Mouse (Mus musculus) hindbrain, postnatal 0 days (tissue): Measurements from ENCODE around the gene Ptch2. TPM values are rescaled to one million over a fixed set of nuclear protein-coding genes. Genes with fewer than 3 reads are reported as not detected.
A peak's percentile ranks its signal among the peaks of the same experiment; 100 is the strongest.

Source experiments
- ATAC-seq: fragments of 200-750 bp; cut with Nextera tagmentation; 2 replicates; pipeline ENCODE4 v1.8.0; 2017; ENCODE audit warnings: mild to moderate bottlenecking, moderate TSS enrichment, moderate library complexity
- DNase-seq: peaks from one replicate; pipeline ENCODE4 v3.0.0-alpha.2; 2015; ENCODE audit warnings: low spot score
- H3K27ac ChIP-seq: fragments of 300-500 bp; sonication (generic); 2 replicates; pipeline ENCODE4 v1.5.1; 2014; ENCODE audit warnings: mild to moderate bottlenecking
- H3K27me3 ChIP-seq: fragments of 300-500 bp; sonication (generic); 2 replicates; pipeline ENCODE4 v1.6.1; 2014; ENCODE audit warnings: low read length, mixed read lengths; ENCODE audit not compliant: insufficient read depth
- H3K36me3 ChIP-seq: fragments of 300-500 bp; sonication (generic); 2 replicates; pipeline ENCODE4 v1.6.1; 2014; ENCODE audit warnings: low read length, mixed read lengths; ENCODE audit not compliant: insufficient read depth
- H3K4me1 ChIP-seq: fragments of 300-500 bp; sonication (generic); 2 replicates; pipeline ENCODE4 v1.6.1; 2014; ENCODE audit warnings: antibody characterized with exemption, low read length, mixed read lengths; ENCODE audit not compliant: insufficient read depth
- H3K4me2 ChIP-seq: fragments of 300-500 bp; sonication (generic); 2 replicates; pipeline ENCODE4 v1.6.1; 2014; ENCODE audit warnings: low read depth, mild to moderate bottlenecking, low read length, moderate library complexity, mixed read lengths
- H3K4me3 ChIP-seq: fragments of 300-500 bp; sonication (generic); 2 replicates; pipeline ENCODE4 v1.5.1; 2014; ENCODE audit warnings: low read length
- H3K9ac ChIP-seq: fragments of 300-500 bp; sonication (generic); replicated peaks from 2 replicates; pipeline ENCODE4 v1.6.1; 2014; ENCODE audit warnings: mild to moderate bottlenecking, low read length, moderate library complexity, mixed read lengths
- H3K9me3 ChIP-seq: fragments of 300-500 bp; sonication (generic); 2 replicates; pipeline ENCODE4 v1.6.1; 2016; ENCODE audit warnings: low read length, mixed read lengths
- CTCF ChIP-seq: IDR thresholded peaks from 2 replicates; pipeline ENCODE4 v1.5.1; 2016; ENCODE audit warnings: antibody characterized with exemption, control low read depth, low read depth
- WGBS: fragments of 180-500 bp; shearing (Covaris S2); extraction: QIAGEN DNeasy Blood & Tissue Kit; methylation state at CpG from one replicate; pipeline ENCODE4 v1.1.7; 2014; 5-methylcytosine and 5-hydroxymethylcytosine counted together
- polyA plus RNA-seq: library from polyadenylated mRNA; unstranded; fragments of >200 nt; fragmentation: Nextera tagmentation; extraction: Ambion mirVana; gene quantifications from 2 replicates; pipeline ENCODE4 v1.2.1, GENCODE M21; 2015
- total RNA-seq: library from RNA; depleted of rRNA; stranded (reverse); fragments of >200 nt; gene quantifications from 2 replicates; pipeline ENCODE4 v1.2.3, GENCODE M21; 2014

Gene Ptch2
- total and polyA plus RNA-seq, 2 experiments from 2014 or later, result 4.1 to 18.8 TPM

DNA sequence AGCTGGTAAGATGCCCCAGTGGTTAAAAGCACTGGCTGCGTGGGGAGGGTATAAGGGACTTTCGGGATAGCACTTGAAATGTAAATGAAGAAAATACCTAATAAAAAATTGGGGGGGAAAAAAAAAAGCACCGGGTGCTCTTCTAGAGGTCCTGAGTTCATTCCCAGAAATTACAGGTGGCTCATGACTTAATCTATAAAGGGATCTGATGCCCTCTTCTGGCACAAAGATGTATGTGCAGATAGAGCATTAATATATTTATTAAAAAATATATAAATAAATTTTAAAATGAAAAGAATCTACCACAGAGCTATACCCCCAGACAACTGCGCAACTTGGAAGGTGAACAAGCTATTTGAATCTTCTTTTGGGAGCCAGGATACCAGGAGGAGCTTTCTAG is 44.7 kb downstream of the Ptch2 start:
- H3K9me3 ChIP-seq, result no peaks in the 10 kb centered on the region
- no peaks in the 10 kb centered on the region for H3K36me3 ChIP-seq
- H3K4me1 ChIP-seq, result no peaks in the 10 kb centered on the region
- peak; percentile 56 for TF ChIP-seq CTCF
- H3K9ac ChIP-seq, result no peak overlapping the region
- 32% methylated on average over 4 of the region's 4 CpGs for WGBS
- H3K4me2 ChIP-seq, result no peak overlapping the region
- no peak overlapping the region for H3K27ac ChIP-seq
- DNase-seq (peak; percentile 50), ATAC-seq (no peak)
- H3K4me3 ChIP-seq, result no peak overlapping the region
- no peaks in the 10 kb centered on the region for H3K27me3 ChIP-seq

DNA sequence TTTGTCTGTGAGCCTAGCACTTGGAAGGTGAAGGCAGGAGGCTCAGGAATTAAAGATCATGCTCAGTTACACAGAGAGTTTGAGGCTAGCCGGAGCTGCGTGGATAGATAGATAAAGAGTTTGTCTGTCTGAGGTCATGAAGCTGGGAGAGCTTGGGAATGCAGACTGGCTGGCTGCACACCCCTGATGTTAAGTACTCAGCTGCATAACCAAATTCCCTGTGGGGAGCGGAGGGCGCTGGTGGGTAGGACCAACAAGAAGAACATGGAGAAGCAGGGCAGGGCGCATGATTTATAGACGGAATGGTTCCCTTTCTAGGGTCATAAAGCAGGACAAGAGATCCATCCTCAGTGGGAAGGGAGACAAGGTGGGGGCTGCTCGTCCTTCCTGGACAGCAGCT is 47.1 kb downstream of the Ptch2 start:
- H3K4me2 ChIP-seq, result no peak overlapping the region
- H3K27ac ChIP-seq, result no peak overlapping the region
- no peak for DNase-seq
- no peak overlapping the region for H3K4me3 ChIP-seq
- H3K4me1 ChIP-seq, result no peaks in the 10 kb centered on the region
- WGBS, result 61% methylated on average over 7 of the region's 7 CpGs
- H3K9ac ChIP-seq, result no peak overlapping the region
- no peaks in the 10 kb centered on the region for H3K36me3 ChIP-seq
- no peak for ATAC-seq
- H3K27me3 ChIP-seq, result no peaks in the 10 kb centered on the region
- no peaks in the 10 kb centered on the region for H3K9me3 ChIP-seq
- TF ChIP-seq CTCF, result no peak

DNA sequence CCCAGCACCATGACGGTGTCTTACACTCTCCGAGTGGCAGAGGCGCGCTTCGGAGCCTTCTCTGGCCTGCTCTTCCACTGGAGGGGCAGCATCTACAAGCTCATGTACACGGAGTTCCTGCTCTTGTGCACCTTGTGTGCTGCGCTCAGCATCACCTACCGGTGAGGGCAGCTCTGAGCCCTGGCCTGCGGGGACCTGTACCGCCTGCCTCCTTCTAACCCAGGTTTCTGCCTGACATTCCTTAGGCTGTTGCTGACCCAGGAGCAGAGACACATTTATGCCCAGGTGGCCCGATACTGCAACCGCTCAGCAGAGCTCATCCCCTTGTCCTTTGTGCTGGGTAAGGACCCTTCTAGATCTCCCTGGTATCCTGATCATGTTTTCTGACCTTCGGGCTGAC is 49.4 kb downstream of the Ptch2 start:
- no peak for DNase-seq
- H3K9me3 ChIP-seq, result no peaks in the 10 kb centered on the region
- H3K9ac ChIP-seq, result no peak overlapping the region
- H3K27me3 ChIP-seq, result no peaks in the 10 kb centered on the region
- H3K27ac ChIP-seq, result no peak overlapping the region
- no peaks in the 10 kb centered on the region for H3K4me1 ChIP-seq
- 0 out of 2 replicates have a peak, but pooled peaks cover 5% of the 10 kb centered on the region for H3K36me3 ChIP-seq
- ATAC-seq, result no peak
- TF ChIP-seq CTCF, result no peak
- H3K4me3 ChIP-seq, result no peak overlapping the region
- 94% methylated on average over 13 of the region's 13 CpGs for WGBS
- H3K4me2 ChIP-seq, result no peak overlapping the region

DNA sequence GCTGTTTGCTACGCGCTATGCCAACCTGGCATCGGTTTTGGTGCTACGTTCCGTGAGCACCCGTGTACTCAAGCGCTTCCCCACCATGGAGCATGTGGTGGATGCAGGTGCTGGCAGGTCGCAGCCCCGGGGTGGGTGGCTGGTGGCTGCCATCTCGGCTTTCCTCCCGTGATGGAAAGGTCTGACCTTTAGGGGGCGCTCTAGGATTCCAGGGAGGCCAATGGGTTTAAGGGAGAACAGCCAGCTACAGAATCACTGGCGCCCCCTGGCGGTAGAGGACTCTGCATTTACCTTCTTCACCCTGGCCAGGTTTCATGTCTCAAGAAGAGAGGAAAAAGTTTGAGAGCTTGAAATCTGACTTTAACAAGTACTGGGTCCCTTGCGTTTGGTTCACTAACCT is 50.3 kb downstream of the Ptch2 start:
- Histone ChIP-seq H3K4me2 (no peak overlapping the region), H3K27ac (no peak overlapping the region), H3K36me3 (peaks cover 13% of the 10 kb centered on the region; the same call in 1 of the 2 replicates), H3K27me3 (no peaks in the 10 kb centered on the region), H3K9ac (no peak overlapping the region), H3K9me3 (no peaks in the 10 kb centered on the region), H3K4me1 (no peaks in the 10 kb centered on the region), H3K4me3 (no peak overlapping the region)
- peak; percentile 50 for ATAC-seq
- peak; percentile 85 for DNase-seq
- peak; percentile 89 for TF ChIP-seq CTCF
- 32% methylated on average over 15 of the region's 15 CpGs for WGBS

DNA sequence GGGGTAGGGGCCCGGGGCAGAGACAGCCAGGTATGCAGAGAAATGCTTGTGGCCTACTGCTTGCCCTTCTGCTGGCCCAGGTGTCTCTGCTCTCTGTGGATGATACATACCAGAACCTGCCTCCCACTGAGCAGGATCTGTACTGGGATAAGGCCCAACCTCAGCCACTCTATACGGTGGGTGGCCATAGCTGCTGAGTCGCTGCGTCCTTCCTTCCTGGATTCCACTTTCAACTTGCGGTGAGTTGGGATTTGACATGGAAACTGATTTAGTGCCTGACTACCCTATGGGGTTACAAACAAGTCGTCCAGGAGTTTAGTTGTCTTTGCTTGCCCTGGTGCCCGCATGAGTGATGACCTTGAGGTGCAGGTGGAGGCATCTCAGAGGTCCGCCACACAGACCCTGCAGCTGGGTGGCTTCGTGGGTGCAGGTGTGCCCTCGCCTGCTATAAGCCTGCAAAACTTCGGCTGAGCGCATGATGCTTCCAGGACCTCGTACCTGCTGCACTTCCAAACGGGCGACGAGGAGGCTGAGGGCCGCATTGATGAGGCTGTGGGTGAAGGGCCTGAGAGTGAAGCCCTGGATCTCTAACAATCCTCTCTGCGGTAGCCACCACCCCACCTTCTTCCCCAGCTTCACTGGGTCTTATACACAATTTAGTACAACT is 52.3 kb downstream of the Ptch2 start:
- TF ChIP-seq CTCF, result no peak
- H3K9ac ChIP-seq, result no peak overlapping the region
- H3K4me3 ChIP-seq, result no peak overlapping the region
- H3K27ac ChIP-seq, result no peak overlapping the region
- no peaks in the 10 kb centered on the region for H3K27me3 ChIP-seq
- H3K4me1 ChIP-seq, result no peaks in the 10 kb centered on the region
- peaks cover 16% of the 10 kb centered on the region; the same call in 1 of the 2 replicates for H3K36me3 ChIP-seq
- WGBS, result 86% methylated on average over 18 of the region's 18 CpGs
- no peaks in the 10 kb centered on the region for H3K9me3 ChIP-seq
- H3K4me2 ChIP-seq, result no peak overlapping the region
- DNase-seq (no peak), ATAC-seq (no peak)

DNA sequence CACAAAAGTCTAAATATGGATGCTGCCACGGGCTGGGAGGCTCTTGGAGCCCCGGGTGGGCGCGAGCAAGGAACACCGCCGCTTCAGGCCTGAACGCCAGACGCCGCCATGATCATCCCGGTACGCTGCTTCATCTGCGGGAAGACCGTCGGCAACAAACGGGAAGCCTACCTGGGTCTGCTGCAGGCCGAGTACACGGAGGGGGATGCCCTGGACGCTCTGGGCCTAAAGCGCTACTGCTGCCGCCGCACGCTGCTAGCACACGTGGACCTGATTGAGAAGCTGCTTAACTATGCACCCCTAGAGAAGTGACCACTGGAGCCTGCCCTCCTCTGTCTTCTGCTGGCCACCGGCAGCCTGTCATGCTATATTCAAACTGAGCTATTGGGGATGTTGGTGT is 52.9 kb downstream of the Ptch2 start:
- H3K36me3 ChIP-seq, result peaks cover 20% of the 10 kb centered on the region; the same call in 1 of the 2 replicates
- WGBS, result 68% methylated on average over 24 of the region's 24 CpGs
- H3K27ac ChIP-seq, result no peak overlapping the region
- ATAC-seq (no peak), DNase-seq (no peak)
- no peak overlapping the region for H3K4me2 ChIP-seq
- TF ChIP-seq CTCF, result no peak
- H3K9ac ChIP-seq, result no peak overlapping the region
- no peaks in the 10 kb centered on the region for H3K27me3 ChIP-seq
- H3K9me3 ChIP-seq, result no peaks in the 10 kb centered on the region
- no peaks in the 10 kb centered on the region for H3K4me1 ChIP-seq
- no peak overlapping the region for H3K4me3 ChIP-seq

DNA sequence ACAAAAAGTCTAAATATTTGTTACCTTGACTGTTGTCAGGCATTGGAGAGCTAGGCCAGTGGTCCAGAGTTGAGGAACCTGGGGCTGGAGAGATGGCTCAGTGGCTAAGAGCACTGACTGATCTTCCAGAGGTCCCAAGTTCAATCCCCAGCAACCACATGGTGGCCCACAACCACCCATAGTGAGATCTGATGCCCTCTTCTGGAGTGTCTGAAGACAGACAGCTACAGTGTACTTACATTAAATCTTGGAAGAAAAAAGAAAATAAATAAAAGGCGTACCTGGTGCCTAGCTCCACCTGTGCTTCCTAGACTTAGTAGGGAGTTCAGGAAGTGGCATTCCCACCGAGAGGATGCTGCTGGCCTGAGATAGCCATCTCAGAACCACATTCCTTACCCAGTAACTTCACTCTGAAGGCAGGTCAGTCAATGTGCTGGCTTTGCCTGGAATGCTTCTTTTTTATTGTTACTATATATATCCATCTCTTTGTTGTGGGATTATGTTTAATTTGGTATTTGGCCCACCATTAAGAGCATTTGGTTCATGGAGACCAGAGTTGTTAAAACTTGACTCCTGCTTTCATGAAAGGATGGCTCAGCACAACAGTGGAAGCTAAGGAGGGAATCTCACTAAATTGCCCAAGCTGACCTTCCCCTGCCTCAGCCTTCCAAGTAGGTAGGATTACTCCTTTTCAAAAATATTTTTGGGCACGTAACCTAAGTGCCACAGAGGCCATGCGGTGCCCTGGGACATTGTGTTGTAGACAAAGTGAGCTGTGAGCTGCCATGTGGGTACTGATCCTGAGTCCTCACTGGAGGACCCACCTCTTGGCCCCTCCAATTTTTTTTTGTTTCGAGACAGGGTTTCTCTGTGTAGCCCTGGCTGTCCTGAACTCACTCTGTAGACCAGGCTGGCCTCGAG is 53.7 kb downstream of the Ptch2 start:
- Histone ChIP-seq H3K4me2 (no peak overlapping the region), H3K36me3 (peaks cover 24% of the 10 kb centered on the region; the same call in 1 of the 2 replicates), H3K9me3 (no peaks in the 10 kb centered on the region), H3K9ac (no peak overlapping the region), H3K27ac (no peak overlapping the region), H3K4me3 (no peak overlapping the region), H3K4me1 (no peaks in the 10 kb centered on the region), H3K27me3 (no peaks in the 10 kb centered on the region)
- DNase-seq (no peak), ATAC-seq (no peak)
- WGBS, result 79% methylated on average over 6 of the region's 6 CpGs
- TF ChIP-seq CTCF, result no peak
